ENCODE assay signal across 9 mouse cellular contexts in the genomic region with DNA sequence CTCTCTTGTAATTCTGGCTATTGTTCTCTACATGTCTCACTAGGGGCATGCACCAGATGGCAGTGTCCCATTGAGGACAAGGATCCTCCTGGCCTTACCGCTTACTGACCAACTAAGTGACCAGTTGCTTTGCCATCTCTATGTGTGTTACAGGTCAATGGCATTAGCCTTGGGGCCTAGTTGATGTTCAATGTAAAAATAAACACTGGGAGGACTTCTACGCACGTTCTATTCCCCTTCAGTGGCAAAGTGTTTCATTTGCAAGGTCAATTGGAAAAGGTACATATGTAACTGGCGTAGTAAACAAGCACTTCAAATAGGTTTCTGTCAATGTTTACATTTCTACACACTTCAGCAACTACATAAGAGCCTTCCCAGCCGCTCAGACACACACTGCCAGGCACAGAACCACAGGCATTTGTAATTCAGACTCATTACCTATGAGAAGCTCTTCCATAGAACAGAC.
DNase-seq lines count a peak whose midpoint lies in the region; ATAC-seq and TF ChIP-seq lines count a peak whose summit lies in the region.
"Had no signal": no experiment of that assay in that cellular context is flagged by ENCODE, and none has a peak within 500 bp of the region (broad histone marks: within the 10 kb centered on the region; RNA-seq: fewer than 3 reads in every experiment).

No protein-coding gene starts in this region.

- no peak overlapping the region for H3K27ac ChIP-seq in midbrain, postnatal 0 days (ENCODE audit: low read depth, low read length)
- no peak overlapping the region for H3K27ac ChIP-seq in midbrain, embryonic 15.5 days
- H3K27ac ChIP-seq in stomach, postnatal 0 days (replicated peaks): no peak overlapping the region
- H3K27ac ChIP-seq in hindbrain, embryonic 13.5 days: no peak overlapping the region
- H3K27ac ChIP-seq: embryonic facial prominence, embryonic 13.5 days; hindbrain, embryonic 15.5 days had no signal

- H3K9ac ChIP-seq in midbrain, postnatal 0 days (replicated peaks; ENCODE audit: low read length, poor library complexity, severe bottlenecking): no peak overlapping the region
- H3K9ac ChIP-seq in midbrain, embryonic 15.5 days: no peak overlapping the region
- H3K9ac ChIP-seq in stomach, postnatal 0 days (ENCODE audit: low read length): no peak overlapping the region
- H3K9ac ChIP-seq in hindbrain, embryonic 13.5 days: no peak overlapping the region
- H3K9ac ChIP-seq: embryonic facial prominence, embryonic 13.5 days; hindbrain, embryonic 15.5 days had no signal

- no peak overlapping the region for H3K4me2 ChIP-seq in midbrain, postnatal 0 days (ENCODE audit: low read depth, low read length, poor library complexity, severe bottlenecking)
- no peak overlapping the region for H3K4me2 ChIP-seq in midbrain, embryonic 15.5 days
- no peak overlapping the region for H3K4me2 ChIP-seq in stomach, postnatal 0 days (replicated peaks; ENCODE audit: low read depth)
- H3K4me2 ChIP-seq in hindbrain, embryonic 13.5 days: no peak overlapping the region
- H3K4me2 ChIP-seq: embryonic facial prominence, embryonic 13.5 days; hindbrain, embryonic 15.5 days had no signal

- no peaks in the 10 kb centered on the region for H3K27me3 ChIP-seq in midbrain, postnatal 0 days (ENCODE audit: insufficient read depth, low read length)
- H3K27me3 ChIP-seq in midbrain, embryonic 15.5 days (replicated peaks): no peaks in the 10 kb centered on the region
- no peaks in the 10 kb centered on the region for H3K27me3 ChIP-seq in stomach, postnatal 0 days (ENCODE audit: control insufficient read depth, insufficient read depth, low read length)
- H3K27me3 ChIP-seq in hindbrain, embryonic 13.5 days: no peaks in the 10 kb centered on the region
- H3K27me3 ChIP-seq: embryonic facial prominence, embryonic 13.5 days; hindbrain, embryonic 15.5 days had no signal

- 89% methylated on average over 5 of the region's 5 CpGs for WGBS in midbrain, postnatal 0 days
- WGBS in midbrain, embryonic 15.5 days: 83% methylated on average over 5 of the region's 5 CpGs
- WGBS in stomach, postnatal 0 days: 57% methylated on average over 5 of the region's 5 CpGs
- whole genome bisulfite sequencing in hindbrain, embryonic 13.5 days: 86% methylated on average over 5 of the region's 5 CpGs

- peak; percentile 43 for TF ChIP-seq CTCF in midbrain, postnatal 0 days (IDR thresholded peaks at IDR 0.05)
- peak; percentile 60 for TF ChIP-seq CTCF in stomach, postnatal 0 days (IDR thresholded peaks at IDR 0.05; ENCODE audit: low read depth)

- H3K4me3 ChIP-seq in midbrain, postnatal 0 days (ENCODE audit: low read depth, low read length): no peak overlapping the region
- H3K4me3 ChIP-seq in midbrain, embryonic 15.5 days: no peak overlapping the region
- H3K4me3 ChIP-seq in stomach, postnatal 0 days (ENCODE audit: low read depth, low read length): no peak overlapping the region
- no peak overlapping the region for H3K4me3 ChIP-seq in hindbrain, embryonic 13.5 days
- H3K4me3 ChIP-seq: embryonic facial prominence, embryonic 13.5 days; hindbrain, embryonic 15.5 days had no signal

- H3K36me3 ChIP-seq in midbrain, postnatal 0 days (ENCODE audit: insufficient read depth, low read length): no peaks in the 10 kb centered on the region
- H3K36me3 ChIP-seq in midbrain, embryonic 15.5 days (replicated peaks): no peaks in the 10 kb centered on the region
- H3K36me3 ChIP-seq in stomach, postnatal 0 days (ENCODE audit: control insufficient read depth, insufficient read depth, low read length): no peaks in the 10 kb centered on the region
- H3K36me3 ChIP-seq in hindbrain, embryonic 13.5 days: no peaks in the 10 kb centered on the region
- H3K36me3 ChIP-seq: embryonic facial prominence, embryonic 13.5 days; hindbrain, embryonic 15.5 days had no signal

- peak; percentile 7 for DNase-seq in midbrain, postnatal 0 days (ENCODE audit: low spot score)
- DNase-seq in heart, postnatal 10 days: peak; percentile 35 to 52
- DNase-seq in kidney, postnatal 36 days: peak; percentile 68 to 74
- peak; percentile 24 for DNase-seq in stomach, postnatal 0 days (ENCODE audit: low spot score)
- no peak for DNase-seq in MN1 (ENCODE audit: low spot score)

- H3K9me3 ChIP-seq in midbrain, postnatal 0 days (ENCODE audit: low read length): no peaks in the 10 kb centered on the region
- no peaks in the 10 kb centered on the region for H3K9me3 ChIP-seq in midbrain, embryonic 15.5 days
- no peaks in the 10 kb centered on the region for H3K9me3 ChIP-seq in stomach, postnatal 0 days (ENCODE audit: control insufficient read depth, low read length)
- no peaks in the 10 kb centered on the region for H3K9me3 ChIP-seq in hindbrain, embryonic 13.5 days
- H3K9me3 ChIP-seq: embryonic facial prominence, embryonic 13.5 days; hindbrain, embryonic 15.5 days had no signal

- intact Hi-C loops in heart, postnatal 10 days (cut with DNase I): loop anchor here (5.0 kb wide), 1 partner anchor 1028 kb away; no protein-coding TSS in a partner anchor

- no peaks in the 10 kb centered on the region for H3K4me1 ChIP-seq in midbrain, postnatal 0 days (ENCODE audit: insufficient read depth, low read length)
- H3K4me1 ChIP-seq in midbrain, embryonic 15.5 days: no peaks in the 10 kb centered on the region
- H3K4me1 ChIP-seq in stomach, postnatal 0 days (replicated peaks; ENCODE audit: control insufficient read depth, insufficient read depth): no peaks in the 10 kb centered on the region; the same call in 1 of the 2 replicates
- no peaks in the 10 kb centered on the region for H3K4me1 ChIP-seq in hindbrain, embryonic 13.5 days (replicated peaks)
- H3K4me1 ChIP-seq: embryonic facial prominence, embryonic 13.5 days; hindbrain, embryonic 15.5 days had no signal

- TF ChIP-seq EP300 in stomach, postnatal 0 days (optimal IDR thresholded peaks at IDR 0.05): no peak

- no peak for ATAC-seq in midbrain, postnatal 0 days (ENCODE audit: low FRiP score)
- ATAC-seq in midbrain, embryonic 15.5 days (replicated peaks): no peak
- peak; percentile 63 for ATAC-seq in stomach, postnatal 0 days (ENCODE audit: low FRiP score, low TSS enrichment)
- no peak for ATAC-seq in hindbrain, embryonic 13.5 days (ENCODE audit: low FRiP score)
